Mouse (Mus musculus) kidney, postnatal 14 days (tissue): ENCODE results near the gene Cbln1.

Experiments used
- DNase-seq: peaks from one replicate; pipeline ENCODE4 v3.0.0; 2022; ENCODE audit warnings: mixed read lengths

Gene Cbln1

GRCm38 (mm10) chr8:87472271-87473236, at the start of gene Cbln1:
Gene Cbln1, minus strand, starts transcription at chr8:87472609.
- DNase-seq, result peak; percentile 91

DNA sequence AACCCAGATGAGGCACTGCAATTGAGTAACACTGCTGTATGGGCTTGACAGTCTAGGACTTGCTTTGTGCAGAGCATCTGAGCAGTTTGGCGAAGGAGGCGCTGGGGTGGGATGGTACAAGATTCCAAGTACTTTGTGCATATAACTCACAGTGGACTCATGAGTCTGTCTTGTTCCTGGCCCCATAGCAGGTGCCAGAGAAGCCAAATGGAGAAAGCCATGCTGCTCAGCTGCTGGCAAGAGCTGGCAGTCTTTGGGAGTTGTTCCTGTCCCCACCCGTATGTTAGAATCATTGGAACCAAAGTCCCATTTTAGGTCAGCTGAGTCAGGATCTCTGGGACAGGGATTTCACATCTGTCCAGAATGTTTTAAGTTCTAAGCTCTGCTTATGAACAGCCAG, 44.7 kb upstream of the Cbln1 start:
- DNase-seq, result no peak

- no peak for DNase-seq
Observed at GRCm38 (mm10) chr8:87513796-87514195, 41.4 kb upstream of the Cbln1 start.

- no peak for DNase-seq
Observed at GRCm38 (mm10) chr8:87513350-87513749, 40.9 kb upstream of the Cbln1 start.

DNA sequence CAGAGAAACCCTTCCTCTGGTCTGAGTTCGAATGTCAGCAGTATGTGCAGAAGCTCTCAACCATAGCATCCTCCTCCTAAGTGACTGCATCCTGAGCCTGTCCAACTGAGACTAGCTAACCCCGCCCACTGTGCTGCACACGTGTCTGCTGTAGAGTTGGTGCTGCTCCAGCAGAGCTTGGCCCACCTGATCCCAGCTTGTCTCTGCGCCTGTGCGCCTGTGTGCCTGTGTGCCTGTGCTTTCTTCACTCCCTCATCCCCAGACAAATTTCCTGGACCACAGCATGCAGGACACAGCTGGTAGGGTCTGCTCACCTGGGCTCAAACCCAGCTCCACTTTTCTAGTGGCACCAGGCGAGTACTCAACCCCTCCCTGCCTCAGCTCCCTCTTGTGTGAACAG, 40.2 kb upstream of the Cbln1 start:
- no peak for DNase-seq

DNA sequence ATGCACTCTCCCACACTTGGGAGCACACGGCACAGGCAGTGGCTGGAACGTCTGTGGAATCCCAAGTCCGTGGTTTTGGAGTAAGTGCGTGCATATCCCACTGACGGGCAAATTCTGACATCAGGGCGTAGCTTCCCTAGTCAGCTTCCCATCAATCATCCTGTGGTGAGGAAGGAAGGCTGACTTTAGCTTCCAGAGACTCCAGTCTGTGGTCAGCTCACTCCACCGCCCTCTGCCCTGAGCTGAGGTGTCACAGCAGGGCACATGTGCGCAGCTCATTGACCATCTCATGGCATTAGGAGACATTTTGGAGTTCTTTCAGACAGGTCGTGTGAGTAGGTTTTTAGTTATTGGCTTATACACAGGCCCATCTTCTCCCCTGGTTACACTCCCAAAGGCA, 34.6 kb upstream of the Cbln1 start:
- DNase-seq, result no peak

GRCm38 (mm10) chr8:87504441-87504840, 32.0 kb upstream of the Cbln1 start:
- DNase-seq, result no peak

- DNase-seq, result no peak
Observed at GRCm38 (mm10) chr8:87502684-87503083, 30.3 kb upstream of the Cbln1 start.

GRCm38 (mm10) chr8:87497641-87498040, 25.2 kb upstream of the Cbln1 start:
- DNase-seq, result no peak

DNA sequence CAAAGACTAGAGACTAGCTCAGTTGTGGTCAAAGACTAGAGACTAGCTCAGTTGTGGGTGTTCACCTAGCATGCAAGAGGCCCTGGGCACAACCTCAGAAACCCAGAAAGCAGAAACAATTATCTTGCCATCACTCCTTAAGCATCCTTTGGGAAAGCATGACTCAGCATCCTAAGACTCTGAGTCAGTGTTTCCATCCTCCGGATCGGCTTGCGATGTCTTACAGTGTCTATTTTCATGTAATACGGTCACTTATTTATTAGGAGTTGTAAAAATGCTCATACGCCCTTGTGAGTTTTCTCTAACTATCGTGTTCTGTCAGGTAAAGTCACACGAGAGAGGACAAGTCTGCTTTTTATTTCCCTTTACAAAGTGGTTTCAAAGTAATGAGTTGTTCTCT, 24.1 kb upstream of the Cbln1 start:
- DNase-seq, result no peak

GRCm38 (mm10) chr8:87494862-87495261, 22.5 kb upstream of the Cbln1 start:
- DNase-seq, result no peak

DNA sequence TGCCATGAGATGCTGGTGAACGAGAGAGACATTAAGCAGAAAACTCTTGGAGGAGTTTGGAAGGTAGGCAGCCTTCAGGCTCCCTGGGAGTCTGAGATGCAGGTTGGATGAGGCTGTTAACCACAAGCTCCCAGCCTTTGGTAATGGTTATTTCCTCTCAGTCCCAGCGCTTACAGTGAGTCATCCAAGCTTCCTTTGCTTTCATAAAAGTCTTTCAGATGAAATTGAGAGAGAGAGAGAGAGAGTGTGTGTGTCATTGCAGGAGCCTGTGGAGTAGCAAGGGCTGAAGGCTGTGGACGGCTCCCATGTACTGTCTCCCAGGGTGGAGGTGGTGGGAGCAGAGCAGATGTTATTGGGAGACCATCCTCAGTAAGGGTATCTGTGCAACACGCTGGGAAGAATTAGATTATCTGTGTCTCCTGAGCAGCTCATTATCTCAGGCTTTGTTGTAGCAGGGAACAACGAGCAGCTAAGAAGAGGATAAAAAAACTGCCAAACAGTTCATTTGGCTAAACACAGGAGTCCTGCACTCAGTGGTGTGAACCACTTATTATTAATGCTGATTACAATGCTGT, 17.5 kb upstream of the Cbln1 start:
- no peak for DNase-seq

GRCm38 (mm10) chr8:87481396-87481795, 9.0 kb upstream of the Cbln1 start:
- no peak for DNase-seq

DNA sequence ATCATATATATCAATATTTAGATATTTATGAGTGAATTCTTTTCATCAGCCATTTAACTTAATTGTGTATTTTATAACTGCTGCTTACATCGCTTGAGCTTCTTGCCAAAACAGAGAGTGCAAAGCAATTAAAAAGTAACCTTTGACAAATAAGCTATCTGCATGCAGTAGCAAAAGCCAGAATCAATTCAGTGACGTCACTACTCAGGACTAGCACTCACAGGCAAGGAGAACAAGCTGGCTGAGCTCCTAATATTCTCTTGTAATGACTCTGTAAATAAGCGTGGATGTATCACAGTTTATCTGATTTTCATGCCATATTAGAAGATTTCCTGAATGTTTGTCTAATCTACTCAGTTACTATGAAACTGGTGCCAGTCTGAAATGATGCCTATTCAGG, 5.8 kb upstream of the Cbln1 start:
- no peak for DNase-seq

DNA sequence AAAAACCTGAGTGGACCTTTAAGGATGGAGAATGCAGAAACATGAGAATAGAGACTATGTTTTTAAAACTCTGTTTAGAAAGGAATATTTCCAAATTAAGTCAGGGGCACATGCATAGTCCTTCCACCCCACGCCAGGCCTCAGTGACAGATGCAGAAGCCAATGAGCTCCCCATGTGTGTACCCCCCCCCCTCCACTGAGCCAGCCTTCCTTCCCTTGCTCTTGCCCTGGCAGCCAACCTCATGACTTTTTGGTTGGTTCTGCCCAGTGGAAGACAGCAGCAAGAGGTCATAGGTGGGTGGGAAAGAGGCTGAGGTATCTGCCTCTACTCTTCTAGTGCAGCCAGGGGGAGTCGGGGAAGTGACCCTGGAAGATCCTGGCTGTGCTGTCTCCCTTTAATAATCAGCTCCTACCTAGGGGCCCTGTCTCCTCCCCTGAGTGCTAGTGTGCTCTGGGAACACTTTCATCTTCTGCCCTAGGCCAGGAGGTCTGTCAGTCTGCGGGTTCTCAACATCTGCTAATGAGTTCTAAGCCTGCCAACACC, 4.8 kb upstream of the Cbln1 start:
- DNase-seq, result no peak

DNA sequence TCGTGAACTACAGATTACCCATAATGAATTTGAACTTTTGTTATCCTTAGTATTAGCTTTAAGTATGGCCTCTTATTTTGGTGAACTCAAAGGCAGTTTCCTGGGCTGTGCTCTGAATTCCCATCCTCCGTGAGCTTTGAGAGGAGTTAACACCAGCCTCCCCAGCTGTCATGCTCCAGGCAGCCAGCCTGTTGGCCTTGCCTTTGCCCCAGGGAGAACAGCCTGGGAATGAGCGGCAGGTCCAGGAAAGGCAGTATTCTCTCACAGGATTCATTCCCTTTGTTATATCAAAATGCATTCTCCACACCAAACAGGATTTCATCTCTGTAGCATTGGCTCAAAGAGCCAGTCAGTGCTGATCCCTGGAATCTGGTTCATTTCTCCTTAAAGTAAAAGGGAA, 3.1 kb upstream of the Cbln1 start:
- DNase-seq, result no peak

GRCm38 (mm10) chr8:87474379-87474778, 2.0 kb upstream of the Cbln1 start:
- no peak for DNase-seq

- DNase-seq, result no peak
Observed at GRCm38 (mm10) chr8:87473940-87474339, 1.5 kb upstream of the Cbln1 start.

DNA sequence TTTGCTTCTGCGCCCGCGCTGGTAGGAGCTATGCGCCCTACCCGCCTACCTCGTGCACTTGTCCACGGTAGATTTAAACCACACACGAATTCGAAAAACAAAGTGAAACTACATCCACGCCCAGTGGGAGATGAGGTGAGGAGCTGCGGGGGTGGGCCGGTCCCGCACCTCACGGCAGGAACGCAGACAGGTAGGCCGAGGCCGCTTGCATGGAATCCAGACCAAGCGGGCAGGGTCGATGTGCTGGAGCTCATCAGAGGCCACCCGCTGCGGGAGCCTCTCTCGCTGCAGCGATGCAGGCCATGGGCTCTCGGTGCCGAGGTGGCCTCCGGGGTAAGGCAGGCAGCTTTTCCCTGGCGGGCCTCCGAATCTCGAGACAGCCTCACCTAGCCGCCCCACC, 905 bp upstream of the Cbln1 start:
- peak; percentile 6 for DNase-seq

- DNase-seq, result no peak
Observed at GRCm38 (mm10) chr8:87471603-87472270, 672 bp downstream of the Cbln1 start.

DNA sequence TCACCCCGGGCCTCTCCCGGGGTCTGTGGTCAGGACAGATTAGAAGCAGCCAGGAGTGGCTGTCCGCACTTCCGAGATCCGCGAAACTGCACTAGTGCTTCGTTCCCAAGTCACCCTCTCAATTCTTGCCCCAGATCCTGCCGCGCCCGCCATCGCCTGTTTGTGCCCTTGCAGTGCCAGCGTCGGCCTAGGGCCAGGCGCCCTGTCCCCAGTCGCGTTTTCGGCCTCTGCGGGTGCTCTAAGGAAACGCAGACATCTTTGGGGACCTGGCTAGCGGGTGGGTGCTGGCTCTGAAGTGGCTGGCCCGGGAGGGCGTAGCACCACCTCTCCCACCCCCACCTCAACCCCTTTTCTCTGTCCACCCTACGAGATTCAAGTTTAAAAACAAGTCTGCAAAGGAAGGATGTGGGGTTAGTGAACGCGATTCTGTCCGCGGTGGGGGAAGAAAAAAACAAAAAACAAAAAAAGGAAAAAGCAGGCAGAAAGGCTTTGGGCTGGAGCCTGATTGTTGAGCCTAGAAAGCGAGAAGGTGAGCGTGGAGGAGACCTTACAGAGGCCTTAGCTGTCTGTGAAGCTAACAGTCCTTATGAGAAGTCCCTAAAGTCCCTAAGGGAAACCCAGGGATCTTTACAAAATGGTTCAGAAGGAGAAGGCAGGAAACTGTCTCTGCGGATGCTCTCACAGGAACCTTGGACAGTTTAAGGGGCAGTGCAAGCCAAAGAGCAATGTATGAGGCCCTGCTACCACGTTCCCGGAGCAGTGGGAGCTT, 1.4 kb downstream of the Cbln1 start:
- DNase-seq, result no peak

DNA sequence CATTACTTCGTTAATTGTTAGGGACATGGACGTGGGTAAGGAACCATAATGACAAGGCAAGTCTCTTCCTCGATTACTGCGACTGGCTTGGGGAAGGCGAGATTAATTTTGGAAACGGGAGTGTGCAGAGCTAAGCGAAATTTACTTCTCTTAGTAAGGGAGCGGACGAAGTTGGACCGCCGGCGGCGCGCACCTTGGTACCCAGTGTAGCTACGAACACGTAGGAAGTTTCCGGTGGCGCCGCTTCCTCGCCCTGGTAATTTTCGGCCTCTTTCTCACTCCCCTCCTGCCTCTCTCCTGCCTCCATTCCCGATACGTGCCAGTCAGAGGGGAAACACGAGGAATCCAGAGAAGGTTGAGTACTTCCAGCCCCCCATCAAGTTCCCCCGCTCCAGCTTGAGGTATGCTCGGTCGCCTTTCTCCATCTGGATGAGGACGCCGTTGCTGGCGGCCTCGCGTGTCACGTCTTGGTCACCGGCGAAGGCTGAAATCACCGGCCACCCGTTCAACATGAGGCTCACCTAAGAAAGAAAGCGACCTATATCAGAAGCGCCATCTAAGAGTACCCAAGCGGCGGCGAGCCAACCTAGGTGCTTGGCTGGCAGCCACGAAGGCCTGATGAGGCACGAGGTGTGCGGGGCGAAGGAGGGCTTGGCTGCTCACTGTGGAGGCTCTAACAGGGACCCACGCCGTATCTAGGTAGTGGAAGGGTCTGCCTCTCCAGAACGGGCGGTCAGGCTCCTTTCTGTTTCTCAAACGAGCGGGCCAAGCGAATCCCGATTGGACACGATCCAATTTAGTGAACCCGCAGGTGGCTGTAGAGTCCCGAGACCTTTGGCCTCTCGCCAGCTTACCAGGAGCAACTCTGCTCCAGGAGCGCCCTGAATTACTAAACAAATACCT, 2.2 kb downstream of the Cbln1 start:
- peak; percentile 30 for DNase-seq
